8 mouse cellular contexts compared by ENCODE assay signal in genomic region chr6:143152321-143152827, GRCm38 (mm10). TPM values are rescaled to one million over a fixed set of nuclear protein-coding genes. Genes with fewer than 3 reads are reported as not detected.
DNase-seq lines count a peak whose midpoint lies in the region; ATAC-seq and TF ChIP-seq lines count a peak whose summit lies in the region.

No protein-coding gene starts in this region.

- no peak overlapping the region for H3K9ac ChIP-seq in kidney, postnatal 0 days (ENCODE audit: low read depth, low read length)
- H3K9ac ChIP-seq in neural tube, embryonic 15.5 days (replicated peaks): no peak overlapping the region

- H3K4me3 ChIP-seq in kidney, postnatal 0 days (replicated peaks; ENCODE audit: low read depth, low read length): no peak overlapping the region
- H3K4me3 ChIP-seq in neural tube, embryonic 15.5 days (replicated peaks): no peak overlapping the region

- H3K27me3 ChIP-seq in kidney, postnatal 0 days (ENCODE audit: insufficient read depth, low read length): no peaks in the 10 kb centered on the region
- H3K27me3 ChIP-seq in neural tube, embryonic 15.5 days (replicated peaks): no peaks in the 10 kb centered on the region

- peak; percentile 31; the same call in 1 of the 2 replicates for TF ChIP-seq CTCF in kidney, postnatal 0 days (IDR thresholded peaks at IDR 0.05; ENCODE audit: low read depth)

- DNase-seq in left cerebral cortex, postnatal 4 days: peak; percentile 23
- no peak for DNase-seq in left cerebral cortex, adult 8-10 months (ENCODE audit: low spot score in 2 of 2)
- DNase-seq in embryo, embryonic 10.5 days (ENCODE audit: low spot score): peak; percentile 66
- peak; percentile 93 for DNase-seq in kidney, postnatal 0 days (ENCODE audit: low spot score)
- DNase-seq in layer of hippocampus, adult 9-11 months: no peak
- no peak for DNase-seq in layer of hippocampus, postnatal 25 days (ENCODE audit: extremely low spot score in 1 of 2, low spot score in 1 of 2)

- intact Hi-C loops in left cerebral cortex, postnatal 4 days (cut with DNase I): no loop called here

- WGBS in kidney, postnatal 0 days: 14% methylated on average over 9 of the region's 9 CpGs
- 9% methylated on average over 9 of the region's 9 CpGs for WGBS in neural tube, embryonic 15.5 days

- H3K9me3 ChIP-seq in kidney, postnatal 0 days (replicated peaks; ENCODE audit: low read length): no peaks in the 10 kb centered on the region
- H3K9me3 ChIP-seq in neural tube, embryonic 15.5 days (replicated peaks): no peaks in the 10 kb centered on the region; the same call in 1 of the 2 replicates

- peak overlapping the region; percentile 37 for H3K4me2 ChIP-seq in kidney, postnatal 0 days (ENCODE audit: low read length)
- H3K4me2 ChIP-seq in neural tube, embryonic 15.5 days: 0 out of 2 replicates have a peak overlapping the region, but pooled peaks have one; percentile 19

- peak; percentile 88 for ATAC-seq in kidney, postnatal 0 days (replicated peaks; ENCODE audit: low FRiP score, low read depth)
- no peak for ATAC-seq in neural tube, embryonic 15.5 days (ENCODE audit: low FRiP score)
- ATAC-seq in monocyte, adult 5-6 weeks (replicated peaks; ENCODE audit: insufficient number of reproducible peaks, low FRiP score, low TSS enrichment, poor library complexity, severe bottlenecking): no peak

- H3K27ac ChIP-seq in kidney, postnatal 0 days: peak overlapping the region; percentile 90
- H3K27ac ChIP-seq in neural tube, embryonic 15.5 days (replicated peaks): no peak overlapping the region

- peaks cover 11% of the 10 kb centered on the region; the same call in 1 of the 2 replicates for H3K4me1 ChIP-seq in kidney, postnatal 0 days (replicated peaks; ENCODE audit: insufficient read depth, low read length)
- H3K4me1 ChIP-seq in neural tube, embryonic 15.5 days: peaks cover 14% of the 10 kb centered on the region; the same call in 1 of the 2 replicates

- H3K36me3 ChIP-seq in kidney, postnatal 0 days (ENCODE audit: insufficient read depth, low read length): no peaks in the 10 kb centered on the region
- H3K36me3 ChIP-seq in neural tube, embryonic 15.5 days: no peaks in the 10 kb centered on the region

RNA-seq across cellular contexts. Expression of gene Etnk1, which starts 14.6 kb away (rescaled TPM):
- 100 to 1,000 TPM; 127 to 129 TPM for total RNA-seq in left cerebral cortex, postnatal 4 days (2021)
- total RNA-seq in left cerebral cortex, adult 8-10 months (2022): 100 to 1,000 TPM; 175 to 192 (median 181) TPM
- polyA plus RNA-seq in kidney, postnatal 0 days (2015; fragmentation: Nextera tagmentation; extraction: Ambion mirVana): 35.9 and 36.6 TPM in 2 replicates
- 38.9 and 42.0 TPM in 2 replicates for polyA plus RNA-seq in neural tube, embryonic 15.5 days (2015; fragmentation: Nextera tagmentation; extraction: Ambion mirVana)
- 56.9 to 89.0 TPM (median 61.3 TPM) in 3 replicates for total RNA-seq in monocyte, adult 5-6 weeks (2017)
- 100 to 1,000 TPM; 157 to 170 TPM for total RNA-seq in layer of hippocampus, postnatal 25 days (2021)

RNA-seq across cellular contexts. Expression of gene C2cd5, which starts 52.4 kb away (rescaled TPM):
- 10 to 100 TPM; 82.9 to 84.7 TPM for total RNA-seq in left cerebral cortex, postnatal 4 days (2021)
- total RNA-seq in left cerebral cortex, adult 8-10 months (2022): 10 to 100 TPM; 91.6 to 96.6 (median 95.4) TPM
- polyA plus RNA-seq in kidney, postnatal 0 days (2015; fragmentation: Nextera tagmentation; extraction: Ambion mirVana): 19.1 and 20.5 TPM in 2 replicates
- 40.8 and 43.9 TPM in 2 replicates for polyA plus RNA-seq in neural tube, embryonic 15.5 days (2015; fragmentation: Nextera tagmentation; extraction: Ambion mirVana)
- 27.2 to 49.6 TPM (median 31.8 TPM) in 3 replicates for total RNA-seq in monocyte, adult 5-6 weeks (2017)
- total RNA-seq in layer of hippocampus, postnatal 25 days (2021): 10 to 100 TPM; 76.5 to 92.8 TPM

Comparison
In these comparisons a context has a peak if more than half of its experiments do, and no peak if none do; other contexts are left out.
1. DNase-seq: peak in left cerebral cortex, postnatal 4 days (single experiment), embryo, embryonic 10.5 days (single experiment) and kidney, postnatal 0 days (single experiment); none in left cerebral cortex, adult 8-10 months (0 of 2), layer of hippocampus, adult 9-11 months (single experiment) and layer of hippocampus, postnatal 25 days (0 of 2).